Mouse (Mus musculus) regulatory T cell (primary cell): ENCODE data around the gene Uvrag.

ENCODE experiments used
- in situ Hi-C: fragments of 300-600 bp; cut with MboI, MseI; formaldehyde crosslinking; loops from one replicate; pipeline ENCODE4 v1.15.1; 2025; ENCODE audit warnings: high pct_unique_total_duplicates

Gene Uvrag

DNA sequence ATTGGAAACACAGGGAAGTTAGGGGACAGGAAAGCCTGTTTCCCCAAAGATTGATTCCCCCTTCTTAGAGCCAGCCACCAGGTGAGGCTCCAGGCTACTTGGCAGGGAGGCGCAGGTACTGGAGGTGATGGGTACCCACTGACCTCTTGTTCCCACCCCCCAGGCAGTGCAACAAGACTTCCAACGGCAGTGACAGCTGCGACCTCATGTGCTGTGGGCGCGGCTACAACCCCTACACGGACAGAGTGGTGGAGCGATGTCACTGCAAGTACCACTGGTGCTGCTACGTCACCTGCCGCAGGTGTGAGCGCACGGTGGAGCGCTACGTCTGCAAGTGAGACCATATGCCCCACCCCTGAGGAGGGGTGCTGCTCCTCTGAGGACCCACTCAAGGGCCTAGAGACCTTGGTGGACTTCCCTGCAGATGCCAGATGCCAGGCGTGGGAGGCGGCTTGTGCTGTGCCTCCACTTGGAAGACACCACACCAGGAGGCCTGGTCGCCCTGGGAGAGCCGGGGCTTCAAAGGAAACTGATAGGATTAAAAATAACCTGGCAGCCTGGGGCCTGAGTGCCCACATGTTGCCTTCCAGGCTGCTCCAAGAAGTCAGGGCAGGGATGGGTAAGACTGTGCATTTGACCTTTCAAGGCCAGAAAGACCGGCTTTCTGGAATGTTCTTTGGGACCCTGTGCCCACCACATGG, 287.8 kb downstream of the Uvrag start:
- in situ Hi-C loops = no loop called here

DNA sequence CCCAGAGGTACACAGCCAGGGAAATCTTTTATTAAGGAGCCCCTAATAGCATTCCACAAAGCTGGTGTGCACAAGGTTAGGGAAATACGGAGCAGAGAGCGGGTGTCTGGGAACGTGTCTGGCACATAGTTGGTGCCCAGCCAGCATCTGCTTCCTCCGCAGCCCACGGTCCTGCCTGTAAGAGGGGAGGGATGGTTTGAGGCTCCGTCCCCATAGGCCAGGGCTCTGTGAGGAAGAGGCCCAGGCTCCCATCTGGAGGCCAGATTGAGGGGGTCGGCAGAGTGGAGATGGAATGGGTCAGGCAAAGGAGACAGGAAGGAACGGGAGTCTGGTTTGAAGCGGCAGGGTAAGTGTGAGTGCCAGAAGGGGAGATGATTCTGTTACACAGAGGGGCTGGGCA, 289.7 kb downstream of the Uvrag start:
- in situ Hi-C loops = no loop called here

DNA sequence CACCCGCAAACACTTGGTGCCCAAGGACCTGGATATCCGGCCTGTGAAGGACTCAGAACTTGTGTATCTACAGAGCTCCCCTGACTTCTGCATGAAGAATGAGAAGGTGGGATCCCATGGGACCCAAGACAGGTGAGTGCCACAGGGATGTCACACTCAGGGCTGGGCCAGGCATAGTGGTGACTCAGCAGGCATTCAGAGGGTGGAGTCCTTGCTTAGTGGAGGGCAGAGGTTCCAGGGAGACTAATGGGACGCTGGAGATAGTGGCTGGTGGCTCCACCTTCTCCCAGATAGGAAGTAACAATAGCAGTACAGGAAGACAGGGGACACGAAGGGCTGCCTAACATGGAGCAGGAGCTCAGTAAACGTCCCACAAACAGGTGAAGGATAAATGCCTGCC, 290.6 kb downstream of the Uvrag start:
- in situ Hi-C loops = no loop called here

DNA sequence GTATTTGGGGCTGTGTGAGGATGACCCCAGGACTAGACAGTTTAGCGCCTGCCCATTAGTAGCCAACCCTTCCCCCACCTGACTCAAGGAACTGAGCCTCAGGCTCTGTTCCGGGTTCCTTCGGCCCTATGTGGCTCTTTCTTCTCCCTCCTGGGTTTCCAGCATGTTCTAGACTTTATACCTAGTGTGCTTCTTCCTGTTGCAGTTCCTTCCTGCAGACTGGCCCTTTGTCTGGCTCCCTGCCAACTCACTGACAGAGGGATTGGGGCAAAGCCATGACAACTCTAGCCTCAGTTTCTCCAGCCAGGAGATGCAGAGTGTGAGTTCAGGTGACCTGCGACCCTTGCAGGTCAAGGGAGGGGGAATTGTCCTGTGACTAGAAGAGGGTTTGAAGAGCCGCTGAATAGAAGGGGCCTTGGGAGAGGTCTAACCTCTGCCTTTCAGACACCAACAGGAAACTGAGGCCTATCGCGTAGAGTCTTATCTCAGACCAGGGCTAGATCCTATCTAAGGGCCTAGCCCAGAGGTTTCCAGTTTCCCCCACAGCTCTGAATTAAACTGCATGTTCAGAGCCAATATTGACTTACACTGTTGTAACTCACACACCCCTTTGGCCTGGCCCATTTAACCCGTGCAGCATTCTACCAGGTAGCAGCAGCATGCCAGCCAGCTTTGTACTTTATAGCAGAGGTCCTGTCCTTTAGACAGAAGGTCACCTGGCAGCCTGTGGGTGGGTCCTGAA, 291.9 kb downstream of the Uvrag start:
- in situ Hi-C loops = loop anchor here (10.0 kb wide), 1 partner anchor 1466 kb away; no protein-coding TSS in a partner anchor

DNA sequence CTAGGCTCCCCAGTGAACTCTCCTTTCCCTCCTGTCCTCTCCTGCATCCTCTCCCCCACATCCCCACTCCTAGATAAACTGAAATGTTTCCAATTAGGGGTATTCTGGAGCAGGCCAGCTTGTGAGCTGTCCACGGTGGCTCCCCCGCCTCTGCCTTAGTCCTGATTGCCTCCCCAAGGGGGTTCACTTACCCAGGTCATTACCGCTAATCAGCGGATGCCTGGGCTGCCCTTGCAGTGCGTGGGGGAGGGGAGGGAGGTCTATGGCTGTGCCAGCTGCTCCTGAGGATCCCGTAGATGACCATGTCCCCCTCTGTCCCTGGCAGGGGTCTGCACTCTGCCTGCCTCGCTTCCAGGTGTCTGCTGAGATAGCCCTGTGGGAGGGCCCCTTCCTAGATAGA, 297.3 kb downstream of the Uvrag start:
- in situ Hi-C loops = loop anchor here (10.0 kb wide), 1 partner anchor 1471 kb away; no protein-coding TSS in a partner anchor

DNA sequence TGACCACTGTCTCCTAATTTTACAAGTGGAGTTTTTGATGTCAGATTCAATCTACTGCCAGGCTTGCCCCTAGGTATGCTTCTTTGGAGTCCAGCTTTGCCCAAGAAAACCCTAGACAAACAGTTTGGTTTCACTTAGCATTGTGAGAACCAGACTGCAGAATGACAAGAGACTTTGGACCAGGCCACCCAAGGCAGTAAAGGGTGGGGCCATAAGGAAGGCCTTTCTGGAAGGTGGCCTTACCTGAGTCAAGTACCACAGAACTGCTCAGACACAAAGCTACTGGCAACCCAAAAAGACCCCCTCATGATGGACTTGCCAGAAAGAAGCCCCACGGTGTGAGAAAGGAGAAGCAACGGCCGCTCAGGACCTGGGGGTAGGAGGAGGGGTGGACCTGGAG, 297.9 kb downstream of the Uvrag start:
- in situ Hi-C loops = loop anchor here (10.0 kb wide), 1 partner anchor 1472 kb away; no protein-coding TSS in a partner anchor

DNA sequence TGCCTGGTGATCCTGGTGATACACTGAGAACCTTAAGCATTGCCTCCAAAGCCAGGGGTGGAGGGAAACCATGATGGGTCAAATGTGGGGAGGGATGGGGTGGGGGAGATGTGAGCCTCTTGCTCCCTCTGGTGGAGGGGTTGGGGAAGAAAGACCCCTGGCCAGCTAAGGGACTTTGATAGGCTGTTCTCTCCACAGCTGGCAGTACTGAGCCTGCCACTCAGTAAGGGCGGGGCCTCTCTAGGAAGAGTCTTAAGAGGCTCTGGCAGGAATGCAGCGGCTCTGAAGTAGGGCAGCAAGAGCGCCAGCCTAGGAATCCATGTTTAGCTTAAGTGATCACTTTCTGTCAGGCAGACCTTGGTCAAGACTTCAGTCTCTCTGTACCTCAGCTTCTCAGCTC, 299.1 kb downstream of the Uvrag start:
- in situ Hi-C loops = loop anchor here (10.0 kb wide), 1 partner anchor 1473 kb away; no protein-coding TSS in a partner anchor

DNA sequence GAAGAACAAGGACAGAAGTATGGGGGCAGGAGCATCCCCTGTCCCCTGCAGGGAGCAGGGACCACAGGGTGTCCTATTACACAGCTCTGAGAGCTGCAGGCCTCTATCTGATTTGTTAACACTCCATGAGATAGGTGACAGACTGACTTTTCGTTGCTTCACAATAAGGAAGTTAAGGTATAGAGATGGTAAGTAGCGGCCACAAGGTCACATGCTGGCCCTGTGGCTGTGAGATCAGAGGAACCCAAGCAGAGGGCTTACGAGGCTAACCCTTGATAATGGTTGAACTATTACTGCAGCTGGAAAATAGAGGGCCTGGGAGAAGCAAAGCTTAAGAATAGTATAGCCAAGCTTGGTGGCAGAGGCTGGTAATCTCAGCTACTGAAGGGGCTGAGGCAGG, 300.2 kb downstream of the Uvrag start:
- in situ Hi-C loops = loop anchor here (10.0 kb wide), 1 partner anchor 1474 kb away; no protein-coding TSS in a partner anchor

DNA sequence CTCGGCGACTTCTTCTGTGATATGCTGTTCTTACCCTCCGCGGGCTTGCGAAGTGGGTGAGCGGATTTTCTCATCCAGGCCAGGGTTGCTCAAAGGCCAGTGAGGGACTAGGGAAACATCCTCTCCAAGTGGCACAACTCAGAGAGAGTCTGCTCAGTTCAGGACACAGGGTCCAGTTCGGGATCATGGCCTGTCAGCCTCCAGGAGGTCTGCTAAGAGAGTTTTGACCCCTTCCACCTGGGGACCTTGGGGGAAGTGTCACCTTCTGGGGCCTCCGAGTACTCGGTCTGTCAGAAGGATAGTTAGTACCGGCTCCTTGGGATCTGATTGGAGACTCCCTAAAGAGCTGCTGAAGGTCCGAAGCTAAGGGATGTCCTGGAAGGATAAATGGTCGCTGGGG, 301.6 kb downstream of the Uvrag start:
- in situ Hi-C loops = loop anchor here (5.0 kb wide), 1 partner anchor 97 kb away; no protein-coding TSS in a partner anchor

DNA sequence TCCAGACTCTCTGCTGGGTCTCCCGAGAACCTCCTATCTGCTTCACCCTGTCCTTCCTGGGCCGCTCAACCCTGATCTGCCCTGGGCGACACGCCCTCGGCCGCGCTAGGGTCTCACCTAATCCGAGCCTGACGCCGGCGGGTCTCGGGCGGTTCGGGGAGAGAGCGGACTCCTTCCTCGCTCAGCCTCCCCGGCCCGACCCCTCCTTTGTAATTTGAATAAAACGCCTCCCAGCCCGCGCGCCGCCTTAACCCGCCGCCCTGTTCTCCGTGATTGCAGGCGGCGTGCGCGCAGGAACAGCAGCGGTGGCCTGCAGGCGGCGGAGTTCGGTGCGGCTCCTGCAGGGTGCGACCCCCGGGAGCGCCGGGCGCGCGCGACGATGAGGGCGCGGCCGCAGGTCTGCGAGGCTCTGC, 302.2 kb downstream of the Uvrag start:
- in situ Hi-C loops = loop anchor here (5.0 kb wide), 1 partner anchor 96 kb away; no protein-coding TSS in a partner anchor

DNA sequence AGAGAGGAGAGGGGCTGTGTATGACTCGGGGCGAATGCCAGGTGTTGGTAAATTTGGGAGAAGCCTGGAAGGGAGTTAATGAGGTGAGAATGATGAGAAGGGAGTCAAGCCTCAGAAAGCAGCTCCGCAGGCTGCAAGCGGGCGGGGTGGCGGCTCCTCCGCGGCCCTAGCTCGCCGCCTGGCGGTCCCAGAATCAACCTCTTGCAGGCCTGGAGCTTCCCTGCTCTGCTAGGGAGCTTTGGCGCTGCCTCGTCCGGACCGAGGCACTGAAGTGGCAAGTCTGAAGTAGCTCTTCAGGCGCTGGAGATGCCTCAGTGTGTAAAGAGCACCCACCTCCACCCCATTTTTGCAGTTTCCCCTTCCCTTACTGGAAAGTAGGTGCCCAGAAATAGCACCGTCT, 303.0 kb downstream of the Uvrag start:
- in situ Hi-C loops = loop anchor here (5.0 kb wide), 1 partner anchor 96 kb away; no protein-coding TSS in a partner anchor

DNA sequence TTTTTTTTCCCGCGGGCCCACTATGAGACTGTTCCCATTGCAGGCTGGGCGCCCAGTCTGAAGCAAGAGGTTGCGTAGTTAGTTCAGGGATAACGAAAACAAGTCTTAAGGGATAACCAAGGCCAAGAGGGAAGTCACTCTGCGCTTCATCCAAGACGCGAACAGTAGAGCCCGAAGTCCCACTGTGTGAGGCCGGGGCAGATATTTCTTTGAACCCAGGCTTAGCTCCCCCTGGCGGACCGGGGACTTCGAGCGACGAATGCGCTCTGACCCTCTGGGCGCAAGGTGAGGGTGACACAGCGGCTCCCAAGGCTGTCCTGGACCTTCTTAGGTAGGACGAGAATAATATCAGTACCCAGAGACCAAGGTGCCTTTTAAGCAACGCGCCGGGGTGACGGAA, 304.3 kb downstream of the Uvrag start:
- in situ Hi-C loops = loop anchor here (5.0 kb wide), 1 partner anchor 94 kb away; no protein-coding TSS in a partner anchor

DNA sequence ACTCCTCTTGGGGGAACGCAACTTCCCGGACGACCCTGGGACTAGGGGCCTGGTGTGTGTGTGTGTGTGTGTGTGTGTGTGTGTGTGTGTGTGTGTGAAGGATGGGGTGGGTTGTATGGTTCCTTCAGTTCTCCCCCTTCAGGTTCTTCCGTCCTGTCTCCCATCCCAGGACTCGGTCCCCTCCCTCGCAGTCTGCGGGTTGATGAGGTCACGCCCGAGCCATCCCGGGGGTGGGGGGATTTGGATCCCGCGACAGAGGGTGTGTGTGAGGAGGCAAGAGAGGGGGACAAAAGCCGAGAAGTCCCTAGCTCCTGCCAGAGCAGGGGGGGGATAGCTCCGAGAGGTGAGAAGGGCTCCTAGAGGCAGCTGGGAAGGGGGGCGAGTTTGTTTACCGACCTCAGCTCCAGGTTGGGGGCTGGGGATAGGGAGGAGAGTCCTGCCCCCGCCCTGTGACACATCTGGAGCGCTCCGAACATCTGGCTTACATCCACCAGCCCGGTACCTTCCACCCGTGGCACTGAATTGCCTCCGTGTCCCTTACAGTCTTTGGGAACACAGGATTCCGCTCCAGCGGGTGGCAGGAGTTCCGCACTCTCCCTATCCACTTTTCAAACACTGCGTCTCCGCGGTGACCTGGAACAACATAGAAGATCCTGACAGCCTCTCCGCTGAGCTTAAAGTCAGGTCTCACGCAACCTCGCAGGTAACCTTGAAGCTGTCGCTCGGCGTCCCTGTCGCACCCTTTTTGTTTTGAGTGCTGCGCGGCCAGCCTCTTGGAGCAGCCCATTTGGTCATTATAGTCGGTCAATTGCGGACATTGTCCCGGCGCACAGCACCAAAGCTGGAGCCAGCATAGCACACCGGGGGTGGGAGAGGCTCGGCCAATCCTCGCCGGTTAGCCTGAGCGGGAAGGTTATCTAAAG, 305.2 kb downstream of the Uvrag start:
- in situ Hi-C loops = loop anchor here (5.0 kb wide), 1 partner anchor 93 kb away; no protein-coding TSS in a partner anchor
